Mouse (Mus musculus) c-Kit-positive CD71-negative TER-119-negative erythroid progenitor cells, embryonic 14.5 days (primary cell): ENCODE measurements around the gene Sgcg.
A peak's percentile ranks its signal among the peaks of the same experiment; 100 is the strongest.

Experiments
- DNase-seq: peaks from one replicate; pipeline ENCODE4 v3.0.0-alpha.2; 2013; ENCODE audit warnings: low read depth

Sgcg gene

GRCm38 (mm10) chr14:61232016-61232568, 26.2 kb downstream of the Sgcg start:
- no peak for DNase-seq

GRCm38 (mm10) chr14:61230179-61230578, 28.1 kb downstream of the Sgcg start:
- no peak for DNase-seq

GRCm38 (mm10) chr14:61229763-61230162, 28.5 kb downstream of the Sgcg start:
- DNase-seq: peak; percentile 33

GRCm38 (mm10) chr14:61226151-61226550, 32.1 kb downstream of the Sgcg start:
- no peak for DNase-seq

GRCm38 (mm10) chr14:61224387-61225077, 33.8 kb downstream of the Sgcg start:
- no peak for DNase-seq

GRCm38 (mm10) chr14:61223740-61224139, 34.5 kb downstream of the Sgcg start:
- DNase-seq: no peak

- no peak for DNase-seq
Measured at GRCm38 (mm10) chr14:61222506-61222905, 35.8 kb downstream of the Sgcg start.

GRCm38 (mm10) chr14:61221166-61221565, 37.1 kb downstream of the Sgcg start:
- DNase-seq: no peak

GRCm38 (mm10) chr14:61211754-61212153, 46.5 kb downstream of the Sgcg start:
- no peak for DNase-seq

- no peak for DNase-seq
Measured at GRCm38 (mm10) chr14:61210111-61210510, 48.2 kb downstream of the Sgcg start.

GRCm38 (mm10) chr14:61194416-61194815, 63.9 kb downstream of the Sgcg start:
- no peak for DNase-seq

- DNase-seq: no peak
Measured at GRCm38 (mm10) chr14:61192326-61192725, 66.0 kb downstream of the Sgcg start.

GRCm38 (mm10) chr14:61191904-61192303, 66.4 kb downstream of the Sgcg start:
- no peak for DNase-seq

- peak; percentile 53 for DNase-seq
Measured at GRCm38 (mm10) chr14:61173229-61173628, 85.1 kb downstream of the Sgcg start.

GRCm38 (mm10) chr14:61172548-61173158, 85.6 kb downstream of the Sgcg start:
- DNase-seq: peak; percentile 99

GRCm38 (mm10) chr14:61171261-61171970, 86.9 kb downstream of the Sgcg start:
- DNase-seq: no peak
